Mouse (Mus musculus) liver, embryonic 11.5 days (tissue): ENCODE measurements around the gene B3galnt1. TPM values are rescaled to one million over a fixed set of nuclear protein-coding genes. Genes with fewer than 3 reads are reported as not detected.

Experiments
- ATAC-seq: fragments of 200-750 bp; cut with Nextera tagmentation; replicated peaks from 2 replicates; pipeline ENCODE4 v1.8.0; 2017; ENCODE audit warnings: moderate number of reproducible peaks, mild to moderate bottlenecking, moderate TSS enrichment, moderate library complexity; ENCODE audit not compliant: low FRiP score
- DNase-seq: peaks from one replicate; pipeline ENCODE4 v3.0.0-alpha.2; 2017; ENCODE audit warnings: low spot score
- H3K27ac ChIP-seq: fragments of 300-500 bp; sonication (generic); 2 replicates; pipeline ENCODE4 v1.5.1; 2014; ENCODE audit warnings: mild to moderate bottlenecking, low read depth, low read length, control low read depth
- H3K27me3 ChIP-seq: fragments of 300-500 bp; sonication (generic); replicated peaks from 2 replicates; pipeline ENCODE4 v1.6.1; 2014; ENCODE audit warnings: low read length, mixed read lengths; ENCODE audit not compliant: control insufficient read depth, insufficient read depth
- H3K36me3 ChIP-seq: fragments of 300-500 bp; sonication (generic); 2 replicates; pipeline ENCODE4 v1.6.1; 2014; ENCODE audit warnings: mild to moderate bottlenecking, low read length, moderate library complexity, mixed read lengths; ENCODE audit not compliant: control insufficient read depth, insufficient read depth
- H3K4me1 ChIP-seq: fragments of 300-500 bp; sonication (generic); replicated peaks from 2 replicates; pipeline ENCODE4 v1.6.1; 2014; ENCODE audit warnings: low read length, mixed read lengths; ENCODE audit not compliant: control insufficient read depth, insufficient read depth
- H3K4me2 ChIP-seq: fragments of 300-500 bp; sonication (generic); 2 replicates; pipeline ENCODE4 v1.6.1; 2014; ENCODE audit warnings: mild to moderate bottlenecking, control low read depth, moderate library complexity
- H3K4me3 ChIP-seq: fragments of 300-500 bp; sonication (generic); 2 replicates; pipeline ENCODE4 v1.5.1; 2014; ENCODE audit warnings: low read depth, low read length, control low read depth
- H3K9ac ChIP-seq: fragments of 300-500 bp; sonication (generic); 2 replicates; pipeline ENCODE4 v1.6.1; 2014; ENCODE audit warnings: low read depth, low read length, control low read depth
- H3K9me3 ChIP-seq: fragments of 300-500 bp; sonication (generic); 2 replicates; pipeline ENCODE4 v1.6.1; 2016; ENCODE audit warnings: low read length, inconsistent platforms, mixed read lengths; ENCODE audit not compliant: control insufficient read depth
- WGBS: fragments of 180-500 bp; shearing (Covaris S2); extraction: QIAGEN DNeasy Blood & Tissue Kit; methylation state at CpG from one replicate; pipeline ENCODE4 v1.1.7; 2014; 5-methylcytosine and 5-hydroxymethylcytosine counted together
- polyA plus RNA-seq: library from polyadenylated mRNA; unstranded; fragments of >200 nt; fragmentation: Nextera tagmentation; extraction: Ambion mirVana; gene quantifications from 2 replicates; pipeline ENCODE4 v1.2.1, GENCODE M21; 2014

Gene B3galnt1
- polyA plus RNA-seq, 1 experiment from 2014 or later, result 10.0 TPM

- Histone ChIP-seq H3K9ac (no peak overlapping the region), H3K4me1 (no peaks in the 10 kb centered on the region), H3K4me2 (no peak overlapping the region), H3K4me3 (no peak overlapping the region), H3K27me3 (no peaks in the 10 kb centered on the region), H3K9me3 (no peaks in the 10 kb centered on the region), H3K36me3 (no peaks in the 10 kb centered on the region), H3K27ac (no peak overlapping the region)
- 86% methylated on average over 12 of the region's 12 CpGs for WGBS
- DNase-seq, result no peak
- no peak; the same call in 1 of the 2 replicates for ATAC-seq
Measured at GRCm38 (mm10) chr3:69556092-69556778, 42.5 kb downstream of the B3galnt1 start.

- 75% methylated on average over 6 of the region's 6 CpGs for WGBS
- no peaks in the 10 kb centered on the region for H3K36me3 ChIP-seq
Measured at GRCm38 (mm10) chr3:69555511-69555910, 43.2 kb downstream of the B3galnt1 start.

GRCm38 (mm10) chr3:69549602-69550001, 49.2 kb downstream of the B3galnt1 start:
- Histone ChIP-seq H3K9me3 (no peaks in the 10 kb centered on the region), H3K4me3 (no peak overlapping the region), H3K27me3 (no peaks in the 10 kb centered on the region), H3K4me1 (no peaks in the 10 kb centered on the region), H3K36me3 (no peaks in the 10 kb centered on the region), H3K9ac (no peak overlapping the region), H3K27ac (no peak overlapping the region), H3K4me2 (no peak overlapping the region)
- DNase-seq (no peak), ATAC-seq (no peak)
- 76% methylated on average over 4 of the region's 4 CpGs for WGBS

More at GRCm38 (mm10) chr3:69555511-69555910, 43.2 kb downstream of the B3galnt1 start:
- ATAC-seq (no peak), DNase-seq (no peak)
- Histone ChIP-seq H3K9ac (no peak overlapping the region), H3K27ac (no peak overlapping the region), H3K4me3 (no peak overlapping the region), H3K4me1 (no peaks in the 10 kb centered on the region), H3K9me3 (no peaks in the 10 kb centered on the region), H3K27me3 (no peaks in the 10 kb centered on the region), H3K4me2 (no peak overlapping the region)

- ATAC-seq (no peak), DNase-seq (no peak)
- H3K4me2 ChIP-seq, result no peak overlapping the region
- H3K9me3 ChIP-seq, result no peaks in the 10 kb centered on the region
- no peak overlapping the region for H3K4me3 ChIP-seq
- no peak overlapping the region for H3K9ac ChIP-seq
- no peak overlapping the region for H3K27ac ChIP-seq
- H3K36me3 ChIP-seq, result no peaks in the 10 kb centered on the region
- WGBS, result 76% methylated on average over 22 of the region's 22 CpGs
- no peaks in the 10 kb centered on the region for H3K27me3 ChIP-seq
- H3K4me1 ChIP-seq, result no peaks in the 10 kb centered on the region
Measured at GRCm38 (mm10) chr3:69548704-69549455, 49.9 kb downstream of the B3galnt1 start.

- H3K27me3 ChIP-seq, result no peaks in the 10 kb centered on the region
- no peaks in the 10 kb centered on the region for H3K4me1 ChIP-seq
- no peaks in the 10 kb centered on the region for H3K9me3 ChIP-seq
- H3K36me3 ChIP-seq, result no peaks in the 10 kb centered on the region
- ATAC-seq (no peak), DNase-seq (no peak)
- H3K4me3 ChIP-seq, result no peak overlapping the region
- 77% methylated on average over 5 of the region's 5 CpGs for WGBS
- H3K27ac ChIP-seq, result no peak overlapping the region
- no peak overlapping the region for H3K9ac ChIP-seq
- H3K4me2 ChIP-seq, result no peak overlapping the region
Measured at GRCm38 (mm10) chr3:69545017-69545416, 53.7 kb downstream of the B3galnt1 start.

GRCm38 (mm10) chr3:69543730-69544129, 55.0 kb downstream of the B3galnt1 start:
- H3K9me3 ChIP-seq, result no peaks in the 10 kb centered on the region
- no peak overlapping the region for H3K27ac ChIP-seq
- 97% methylated on average over 1 of the region's 1 CpGs for WGBS
- ATAC-seq (no peak), DNase-seq (no peak)
- no peaks in the 10 kb centered on the region for H3K27me3 ChIP-seq
- no peak overlapping the region for H3K9ac ChIP-seq
- no peak overlapping the region for H3K4me2 ChIP-seq
- H3K4me3 ChIP-seq, result no peak overlapping the region
- H3K36me3 ChIP-seq, result no peaks in the 10 kb centered on the region
- H3K4me1 ChIP-seq, result no peaks in the 10 kb centered on the region

- Histone ChIP-seq H3K9ac (no peak overlapping the region), H3K36me3 (no peaks in the 10 kb centered on the region), H3K4me2 (no peak overlapping the region), H3K9me3 (no peaks in the 10 kb centered on the region), H3K4me3 (no peak overlapping the region), H3K4me1 (no peaks in the 10 kb centered on the region), H3K27me3 (no peaks in the 10 kb centered on the region), H3K27ac (no peak overlapping the region)
- ATAC-seq, result no peak
- WGBS, result 93% methylated on average over 8 of the region's 8 CpGs
- no peak for DNase-seq
Measured at GRCm38 (mm10) chr3:69542962-69543361, 55.8 kb downstream of the B3galnt1 start.

GRCm38 (mm10) chr3:69535941-69536647, 62.7 kb downstream of the B3galnt1 start:
- H3K27ac ChIP-seq, result no peak overlapping the region
- no peaks in the 10 kb centered on the region for H3K27me3 ChIP-seq
- DNase-seq (no peak), ATAC-seq (no peak)
- no peak overlapping the region for H3K9ac ChIP-seq
- H3K4me2 ChIP-seq, result no peak overlapping the region
- H3K9me3 ChIP-seq, result no peaks in the 10 kb centered on the region
- H3K4me3 ChIP-seq, result no peak overlapping the region
- H3K4me1 ChIP-seq, result no peaks in the 10 kb centered on the region
- no peaks in the 10 kb centered on the region for H3K36me3 ChIP-seq
- WGBS, result 84% methylated on average over 25 of the region's 25 CpGs
